26 mouse cellular contexts compared by ENCODE assay signal in genomic region chr2:94449643-94450042, GRCm38 (mm10).
"Had no signal": no experiment of that assay in that cellular context is flagged by ENCODE, and none has a peak within 500 bp of the region (broad histone marks: within the 10 kb centered on the region; RNA-seq: fewer than 3 reads in every experiment).

No protein-coding gene starts in this region.

- H3K4me1 ChIP-seq: heart, embryonic 13.5 days; heart, embryonic 15.5 days; hindbrain, embryonic 10.5 days; hindbrain, embryonic 12.5 days; intestine, embryonic 15.5 days; limb, embryonic 10.5 days; limb, embryonic 12.5 days; liver, embryonic 13.5 days; liver, embryonic 15.5 days had no signal

- H3K36me3 ChIP-seq: heart, embryonic 13.5 days; heart, embryonic 15.5 days; hindbrain, embryonic 10.5 days; hindbrain, embryonic 12.5 days; intestine, embryonic 15.5 days; limb, embryonic 10.5 days; limb, embryonic 12.5 days; liver, embryonic 13.5 days; liver, embryonic 15.5 days had no signal

- ATAC-seq: hindbrain, embryonic 16.5 days; inflammation-experienced regulatory T-cells, adult 6 months; intestine, embryonic 15.5 days; intestine, postnatal 0 days; liver, postnatal 0 days had no signal

- DNase-seq: gastrocnemius, postnatal 14 days; gastrocnemius, postnatal 36 days; heart, adult 2 months; heart, postnatal 14 days; heart, postnatal 36 days; kidney, adult 18-20 months; kidney, adult 8-10 months; kidney, postnatal 10 days; kidney, postnatal 25 days; kidney, postnatal 4 days; liver, embryonic 13.5 days; liver, postnatal 0 days had no signal

- H3K9ac ChIP-seq: heart, embryonic 13.5 days; heart, embryonic 15.5 days; hindbrain, embryonic 12.5 days; hindbrain, embryonic 14.5 days; intestine, embryonic 15.5 days; limb, embryonic 12.5 days; liver, embryonic 13.5 days; liver, embryonic 15.5 days; liver, postnatal 0 days had no signal

- H3K27ac ChIP-seq: heart, adult 2 months; heart, embryonic 13.5 days; heart, embryonic 15.5 days; hindbrain, embryonic 10.5 days; hindbrain, embryonic 12.5 days; hindbrain, embryonic 14.5 days; intestine, embryonic 15.5 days; layer of hippocampus, adult 2 months; left cerebral cortex, adult 2 months; limb, embryonic 10.5 days; limb, embryonic 12.5 days; liver, embryonic 13.5 days; liver, embryonic 15.5 days had no signal

- H3K4me3 ChIP-seq: heart, adult 2 months; heart, embryonic 13.5 days; heart, embryonic 15.5 days; hindbrain, embryonic 10.5 days; hindbrain, embryonic 12.5 days; intestine, embryonic 15.5 days; layer of hippocampus, adult 2 months; left cerebral cortex, adult 2 months; limb, embryonic 10.5 days; limb, embryonic 12.5 days; liver, embryonic 13.5 days; liver, embryonic 15.5 days had no signal

- H3K27me3 ChIP-seq: heart, embryonic 13.5 days; heart, embryonic 15.5 days; hindbrain, embryonic 12.5 days; intestine, embryonic 15.5 days; limb, embryonic 12.5 days; liver, embryonic 13.5 days; liver, embryonic 15.5 days had no signal
